Mouse (Mus musculus) embryonic facial prominence, embryonic 15.5 days (tissue): Measurements from ENCODE around the gene B4galnt3. TPM values are rescaled to one million over a fixed set of nuclear protein-coding genes. Genes with fewer than 3 reads are reported as not detected.

Source experiments
- ATAC-seq: fragments of 200-750 bp; cut with Nextera tagmentation; 2 replicates; pipeline ENCODE4 v1.8.0; 2017; ENCODE audit warnings: low read depth, moderate TSS enrichment; ENCODE audit not compliant: insufficient number of reproducible peaks, low FRiP score, low TSS enrichment
- H3K27ac ChIP-seq: fragments of 300-500 bp; sonication (generic); replicated peaks from 2 replicates; pipeline ENCODE4 v1.5.1; 2015; ENCODE audit warnings: mild to moderate bottlenecking, inconsistent platforms
- H3K27me3 ChIP-seq: fragments of 300-500 bp; sonication (generic); 2 replicates; pipeline ENCODE4 v1.6.1; 2015; ENCODE audit warnings: inconsistent platforms
- H3K36me3 ChIP-seq: fragments of 300-500 bp; sonication (generic); 2 replicates; pipeline ENCODE4 v1.6.1; 2015; ENCODE audit warnings: mild to moderate bottlenecking, inconsistent platforms
- H3K4me1 ChIP-seq: fragments of 300-500 bp; sonication (generic); 2 replicates; pipeline ENCODE4 v1.6.1; 2015; ENCODE audit warnings: inconsistent platforms
- H3K4me2 ChIP-seq: fragments of 300-500 bp; sonication (generic); replicated peaks from 2 replicates; pipeline ENCODE4 v1.6.1; 2015; ENCODE audit warnings: mild to moderate bottlenecking, inconsistent platforms
- H3K4me3 ChIP-seq: fragments of 300-500 bp; sonication (generic); replicated peaks from 2 replicates; pipeline ENCODE4 v1.5.1; 2015; ENCODE audit warnings: mild to moderate bottlenecking, inconsistent platforms
- H3K9ac ChIP-seq: fragments of 300-500 bp; sonication (generic); 2 replicates; pipeline ENCODE4 v1.6.1; 2015; ENCODE audit warnings: inconsistent platforms
- H3K9me3 ChIP-seq: fragments of 300-500 bp; sonication (generic); replicated peaks from 2 replicates; pipeline ENCODE4 v1.6.1; 2016; ENCODE audit warnings: inconsistent platforms
- WGBS: fragments of 180-500 bp; shearing (Covaris S2); methylation state at CpG from one replicate; pipeline ENCODE4 v1.1.7; 2015; 5-methylcytosine and 5-hydroxymethylcytosine counted together
- polyA plus RNA-seq: library from polyadenylated mRNA; unstranded; fragments of >200 nt; fragmentation: Nextera tagmentation; extraction: Ambion mirVana; gene quantifications from 2 replicates; pipeline ENCODE4 v1.2.1, GENCODE M21; 2015

The B4galnt3 gene
- polyA plus RNA-seq, 1 experiment from 2014 or later = 2.9 TPM

GRCm38 (mm10) chr6:120193174-120193573 is 101.2 kb downstream of the B4galnt3 start:
- H3K36me3 ChIP-seq = no peaks in the 10 kb centered on the region
- 22% methylated on average over 5 of the region's 5 CpGs for WGBS
- H3K4me2 ChIP-seq = no peak overlapping the region
- no peaks in the 10 kb centered on the region for H3K27me3 ChIP-seq
- H3K27ac ChIP-seq = no peak overlapping the region
- H3K9me3 ChIP-seq = no peaks in the 10 kb centered on the region
- no peak overlapping the region for H3K9ac ChIP-seq
- H3K4me3 ChIP-seq = no peak overlapping the region
- H3K4me1 ChIP-seq = peaks cover 25% of the 10 kb centered on the region
- no peak for ATAC-seq

GRCm38 (mm10) chr6:120192211-120192870 is 102.0 kb downstream of the B4galnt3 start:
- no peaks in the 10 kb centered on the region for H3K27me3 ChIP-seq
- H3K4me3 ChIP-seq = no peak overlapping the region
- H3K27ac ChIP-seq = no peak overlapping the region
- no peak overlapping the region for H3K9ac ChIP-seq
- H3K36me3 ChIP-seq = no peaks in the 10 kb centered on the region
- 36% methylated on average over 14 of the region's 15 CpGs for WGBS
- ATAC-seq = peak; percentile 22; the same call in 1 of the 2 replicates
- H3K9me3 ChIP-seq = no peaks in the 10 kb centered on the region
- no peak overlapping the region for H3K4me2 ChIP-seq
- H3K4me1 ChIP-seq = peaks cover 31% of the 10 kb centered on the region

GRCm38 (mm10) chr6:120191396-120192170 is 102.8 kb downstream of the B4galnt3 start:
- WGBS = 64% methylated on average over 7 of the region's 7 CpGs
- Histone ChIP-seq H3K36me3 (no peaks in the 10 kb centered on the region), H3K9ac (no peak overlapping the region), H3K27me3 (no peaks in the 10 kb centered on the region), H3K9me3 (no peaks in the 10 kb centered on the region), H3K4me1 (peaks cover 36% of the 10 kb centered on the region), H3K4me3 (no peak overlapping the region), H3K4me2 (no peak overlapping the region), H3K27ac (no peak overlapping the region)
- no peak for ATAC-seq

GRCm38 (mm10) chr6:120190912-120191311 is 103.4 kb downstream of the B4galnt3 start:
- Histone ChIP-seq H3K27ac (no peak overlapping the region), H3K4me3 (no peak overlapping the region), H3K27me3 (no peaks in the 10 kb centered on the region), H3K4me2 (no peak overlapping the region), H3K4me1 (peaks cover 36% of the 10 kb centered on the region), H3K9ac (no peak overlapping the region), H3K36me3 (no peaks in the 10 kb centered on the region), H3K9me3 (no peaks in the 10 kb centered on the region)
- WGBS = 53% methylated on average over 4 of the region's 4 CpGs
- ATAC-seq = no peak

- H3K27me3 ChIP-seq = no peaks in the 10 kb centered on the region
- 77% methylated on average over 4 of the region's 4 CpGs for WGBS
- no peak overlapping the region for H3K4me3 ChIP-seq
- ATAC-seq = no peak
- no peak overlapping the region for H3K9ac ChIP-seq
- no peak overlapping the region for H3K27ac ChIP-seq
- H3K4me2 ChIP-seq = no peak overlapping the region
- no peaks in the 10 kb centered on the region for H3K36me3 ChIP-seq
- no peaks in the 10 kb centered on the region for H3K9me3 ChIP-seq
- H3K4me1 ChIP-seq = peaks cover 36% of the 10 kb centered on the region
Measured at GRCm38 (mm10) chr6:120190365-120190764, 104.0 kb downstream of the B4galnt3 start.

GRCm38 (mm10) chr6:120189287-120189686 is 105.1 kb downstream of the B4galnt3 start:
- 58% methylated on average over 5 of the region's 5 CpGs for whole genome bisulfite sequencing

GRCm38 (mm10) chr6:120188376-120189235 is 105.8 kb downstream of the B4galnt3 start:
- H3K4me2 ChIP-seq = peak overlapping the region; percentile 34
- peak overlapping the region; percentile 45; the same call in 1 of the 2 replicates for H3K27ac ChIP-seq
- peaks cover 36% of the 10 kb centered on the region for H3K4me1 ChIP-seq
- H3K9me3 ChIP-seq = no peaks in the 10 kb centered on the region
- 20% methylated on average over 24 of the region's 24 CpGs for WGBS
- 0 out of 2 replicates have a peak overlapping the region, but pooled peaks have one; percentile 9 for H3K4me3 ChIP-seq
- peak; percentile 56 for ATAC-seq
- H3K27me3 ChIP-seq = no peaks in the 10 kb centered on the region
- H3K36me3 ChIP-seq = no peaks in the 10 kb centered on the region
- no peak overlapping the region; the same call in 1 of the 2 replicates for H3K9ac ChIP-seq

More at GRCm38 (mm10) chr6:120189287-120189686, 105.1 kb downstream of the B4galnt3 start:
- H3K4me1 ChIP-seq = peaks cover 36% of the 10 kb centered on the region
- H3K9ac ChIP-seq = no peak overlapping the region
- ATAC-seq = no peak
- H3K27me3 ChIP-seq = no peaks in the 10 kb centered on the region
- peak overlapping the region; percentile 45; the same call in 1 of the 2 replicates for H3K27ac ChIP-seq
- no peaks in the 10 kb centered on the region for H3K9me3 ChIP-seq
- no peak overlapping the region for H3K4me3 ChIP-seq
- no peaks in the 10 kb centered on the region for H3K36me3 ChIP-seq
- H3K4me2 ChIP-seq = no peak overlapping the region

GRCm38 (mm10) chr6:120187587-120188176 is 106.7 kb downstream of the B4galnt3 start:
- H3K4me2 ChIP-seq = peak overlapping the region; percentile 34

GRCm38 (mm10) chr6:120186594-120186993 is 107.8 kb downstream of the B4galnt3 start:
- H3K27ac ChIP-seq = no peak overlapping the region
- no peak overlapping the region for H3K9ac ChIP-seq
- H3K4me3 ChIP-seq = no peak overlapping the region
- ATAC-seq = no peak
- no peaks in the 10 kb centered on the region for H3K36me3 ChIP-seq
- no peaks in the 10 kb centered on the region for H3K27me3 ChIP-seq
- no peak overlapping the region for H3K4me2 ChIP-seq
- H3K4me1 ChIP-seq = peaks cover 28% of the 10 kb centered on the region
- 50% methylated on average over 3 of the region's 3 CpGs for WGBS
- no peaks in the 10 kb centered on the region for H3K9me3 ChIP-seq

More at GRCm38 (mm10) chr6:120187587-120188176, 106.7 kb downstream of the B4galnt3 start:
- peaks cover 36% of the 10 kb centered on the region for H3K4me1 ChIP-seq
- H3K36me3 ChIP-seq = no peaks in the 10 kb centered on the region
- no peaks in the 10 kb centered on the region for H3K9me3 ChIP-seq
- no peaks in the 10 kb centered on the region for H3K27me3 ChIP-seq
- no peak for ATAC-seq
- no peak overlapping the region for H3K27ac ChIP-seq
- peak overlapping the region; percentile 16; the same call in 1 of the 2 replicates for H3K4me3 ChIP-seq
- H3K9ac ChIP-seq = no peak overlapping the region
- WGBS = 16% methylated on average over 18 of the region's 18 CpGs

GRCm38 (mm10) chr6:120185756-120186155 is 108.6 kb downstream of the B4galnt3 start:
- no peak for ATAC-seq
- H3K27ac ChIP-seq = no peak overlapping the region
- H3K4me2 ChIP-seq = no peak overlapping the region
- no peak overlapping the region for H3K9ac ChIP-seq
- no peaks in the 10 kb centered on the region for H3K36me3 ChIP-seq
- WGBS = 66% methylated on average over 7 of the region's 7 CpGs
- H3K27me3 ChIP-seq = no peaks in the 10 kb centered on the region
- no peaks in the 10 kb centered on the region for H3K9me3 ChIP-seq
- no peak overlapping the region for H3K4me3 ChIP-seq
- peaks cover 27% of the 10 kb centered on the region for H3K4me1 ChIP-seq
